Comparison of ENCODE assay signal across 20 mouse cellular contexts in genomic region chr7:19373367-19373766, GRCm38 (mm10). TPM values are rescaled to one million over a fixed set of nuclear protein-coding genes. Genes with fewer than 3 reads are reported as not detected.
"Had no signal": no experiment of that assay in that cellular context is flagged by ENCODE, and none has a peak within 500 bp of the region (broad histone marks: within the 10 kb centered on the region; RNA-seq: fewer than 3 reads in every experiment).

No protein-coding gene starts in this region.

- H3K9me3 ChIP-seq: midbrain, embryonic 10.5 days; midbrain, embryonic 12.5 days; neural tube, embryonic 13.5 days; neural tube, embryonic 15.5 days; stomach, embryonic 15.5 days had no signal

- H3K9ac ChIP-seq: lung, embryonic 14.5 days; midbrain, embryonic 12.5 days; neural tube, embryonic 13.5 days; neural tube, embryonic 15.5 days; stomach, embryonic 15.5 days had no signal

- H3K27ac ChIP-seq: midbrain, embryonic 10.5 days; midbrain, embryonic 12.5 days; neural tube, embryonic 13.5 days; neural tube, embryonic 15.5 days; stomach, embryonic 15.5 days; stomach, postnatal 0 days had no signal

- DNase-seq: lung, adult 18-20 months; lung, embryonic 14.5 days; lung, postnatal 10 days; lung, postnatal 4 days; midbrain, embryonic 14.5 days; retina, postnatal 1 day; right cerebral cortex, adult 18-20 months; right cerebral cortex, postnatal 25 days; right cerebral cortex, postnatal 4 days; thymus, adult 2 months; thymus, postnatal 25 days; thymus, postnatal 4 days had no signal

- H3K4me2 ChIP-seq: lung, embryonic 14.5 days; midbrain, embryonic 12.5 days; neural tube, embryonic 13.5 days; neural tube, embryonic 15.5 days; stomach, embryonic 15.5 days had no signal

- H3K36me3 ChIP-seq: neural tube, embryonic 13.5 days; neural tube, embryonic 15.5 days; stomach, embryonic 15.5 days had no signal

- H3K4me3 ChIP-seq: midbrain, embryonic 10.5 days; midbrain, embryonic 12.5 days; myocyte; neural tube, embryonic 13.5 days; neural tube, embryonic 15.5 days; stomach, embryonic 15.5 days had no signal

RNA-seq across cellular contexts. Expression of gene Klc3, which starts 30.5 kb away (rescaled TPM):
- total RNA-seq: megakaryocyte-erythroid progenitor cell, adult 5-6 weeks had no signal
